Mouse (Mus musculus): ENCODE data around the gene Phex.

DNA sequence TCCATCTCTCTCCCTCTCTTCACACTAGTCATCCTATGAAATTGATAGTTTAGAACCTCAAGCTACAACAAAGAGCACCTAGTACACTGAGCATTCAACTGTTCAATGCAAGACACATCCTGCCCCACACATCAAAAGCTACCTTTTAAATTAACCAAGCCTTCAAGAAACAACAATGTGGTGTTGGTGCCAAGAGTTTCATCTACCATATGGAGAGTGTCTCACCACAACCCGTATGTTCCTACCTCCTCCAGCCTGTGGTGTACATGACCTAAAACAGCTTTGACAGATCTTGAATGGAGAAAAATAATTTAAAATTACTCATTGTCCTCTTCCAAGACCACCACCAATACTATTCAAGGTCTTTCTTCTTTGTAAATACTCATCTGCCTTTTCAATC, 106.9 kb downstream of the Phex start:
- TF ChIP-seq CTCF (IDR thresholded peaks at IDR 0.05; ENCODE audit: low read depth, low read length) (no peak), POLR2A (IDR thresholded peaks at IDR 0.05; ENCODE audit: borderline replicate concordance, low read depth, low read length) (no peak)

All from bone marrow macrophage, adult 2 months (primary cell).